Mouse (Mus musculus) midbrain, embryonic 16.5 days (tissue): ENCODE measurements around the gene Dhdds. TPM values are rescaled to one million over a fixed set of nuclear protein-coding genes. Genes with fewer than 3 reads are reported as not detected.

Experiments used
- ATAC-seq: fragments of 200-750 bp; cut with Nextera tagmentation; 2 replicates; pipeline ENCODE4 v1.8.0; 2017; ENCODE audit warnings: moderate TSS enrichment
- H3K27ac ChIP-seq: fragments of 300-500 bp; sonication (generic); 2 replicates; pipeline ENCODE4 v1.5.1; 2014; ENCODE audit warnings: mild to moderate bottlenecking, low read length, mixed read lengths
- H3K27me3 ChIP-seq: fragments of 300-500 bp; sonication (generic); 2 replicates; pipeline ENCODE4 v1.6.1; 2014; ENCODE audit warnings: low read depth, low read length, mixed read lengths; ENCODE audit not compliant: control insufficient read depth, insufficient read depth
- H3K36me3 ChIP-seq: fragments of 300-500 bp; sonication (generic); 2 replicates; pipeline ENCODE4 v1.6.1; 2014; ENCODE audit warnings: mild to moderate bottlenecking, low read length, moderate library complexity, mixed read lengths; ENCODE audit not compliant: control insufficient read depth, insufficient read depth
- H3K4me1 ChIP-seq: fragments of 300-500 bp; sonication (generic); 2 replicates; pipeline ENCODE4 v1.6.1; 2014; ENCODE audit warnings: mild to moderate bottlenecking, low read length, mixed read lengths; ENCODE audit not compliant: control insufficient read depth, insufficient read depth
- H3K4me2 ChIP-seq: fragments of 300-500 bp; sonication (generic); 2 replicates; pipeline ENCODE4 v1.6.1; 2014; ENCODE audit warnings: mild to moderate bottlenecking, low read length, mixed read lengths
- H3K4me3 ChIP-seq: fragments of 300-500 bp; sonication (generic); 2 replicates; pipeline ENCODE4 v1.5.1; 2014; ENCODE audit warnings: low read depth, mild to moderate bottlenecking, low read length, moderate library complexity, mixed read lengths
- H3K9ac ChIP-seq: fragments of 300-500 bp; sonication (generic); 2 replicates; pipeline ENCODE4 v1.6.1; 2014; ENCODE audit warnings: low read depth, low read length, mixed read lengths
- H3K9me3 ChIP-seq: fragments of 300-500 bp; sonication (generic); replicated peaks from 2 replicates; pipeline ENCODE4 v1.6.1; 2014; ENCODE audit warnings: mild to moderate bottlenecking, low read length, mixed read lengths; ENCODE audit not compliant: control insufficient read depth, poor library complexity, severe bottlenecking
- WGBS: fragments of 180-500 bp; shearing (Covaris S2); extraction: QIAGEN DNeasy Blood & Tissue Kit; methylation state at CpG from one replicate; pipeline ENCODE4 v1.1.7; 2014; 5-methylcytosine and 5-hydroxymethylcytosine counted together
- polyA plus RNA-seq: library from polyadenylated mRNA; unstranded; fragments of >200 nt; fragmentation: Nextera tagmentation; extraction: Ambion mirVana; gene quantifications from 2 replicates; pipeline ENCODE4 v1.2.1, GENCODE M21; 2015

Gene Dhdds
- polyA plus RNA-seq, 1 experiment from 2014 or later, result 45.7 TPM

DNA sequence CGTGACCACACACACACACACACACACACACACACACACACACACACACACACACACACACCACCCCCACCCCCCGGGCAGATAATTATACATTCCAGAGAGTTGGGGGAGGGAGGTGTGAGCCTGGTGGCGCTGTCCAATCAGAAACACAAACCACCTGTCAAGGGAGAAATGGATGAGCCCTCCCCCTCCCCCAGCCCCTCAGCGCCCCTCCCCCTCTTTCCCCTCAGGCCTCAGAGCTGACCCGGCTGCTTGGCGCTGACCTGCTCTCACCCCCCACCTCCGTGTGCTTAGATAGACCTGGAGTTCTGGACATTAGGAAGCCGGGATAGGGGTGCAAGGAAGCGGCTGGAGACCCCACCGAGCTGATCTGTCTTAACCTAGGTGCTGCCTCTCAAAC, 18.5 kb upstream of the Dhdds start:
- 0 out of 2 replicates have a peak, but pooled peaks have one; percentile 45 for ATAC-seq
- peak overlapping the region; percentile 53; the same call in 1 of the 2 replicates for H3K9ac ChIP-seq
- H3K4me3 ChIP-seq, result peak overlapping the region; percentile 37
- peaks cover 17% of the 10 kb centered on the region for H3K27me3 ChIP-seq
- WGBS, result 0% methylated on average over 8 of the region's 10 CpGs
- no peaks in the 10 kb centered on the region for H3K9me3 ChIP-seq
- peak overlapping the region; percentile 63 for H3K4me2 ChIP-seq
- no peaks in the 10 kb centered on the region for H3K36me3 ChIP-seq
- H3K4me1 ChIP-seq, result peaks cover 26% of the 10 kb centered on the region
- peak overlapping the region; percentile 68; the same call in 1 of the 2 replicates for H3K27ac ChIP-seq

DNA sequence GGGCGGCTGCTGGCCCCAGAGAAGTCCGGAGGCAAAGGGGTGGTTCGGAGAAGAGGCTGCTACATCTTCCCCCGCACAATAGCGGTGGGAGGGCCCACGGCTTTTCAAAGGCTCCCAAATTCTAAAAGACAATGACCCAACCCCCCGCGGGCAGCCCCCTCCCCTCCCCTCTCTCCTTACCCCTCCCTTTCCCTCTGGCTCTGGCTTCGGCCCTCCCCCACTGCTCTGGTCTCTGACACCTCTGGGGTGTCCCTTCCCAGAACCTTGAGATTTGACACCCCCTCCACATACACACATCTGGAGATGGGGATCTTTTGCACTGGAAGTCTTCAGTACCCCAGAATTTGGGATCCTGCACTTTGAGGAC, 18.0 kb upstream of the Dhdds start, which contains the start of gene Lin28a:
Gene Lin28a, minus strand, starts transcription at position 63 of the 367 bp plus-strand sequence.
- peaks cover 26% of the 10 kb centered on the region for H3K4me1 ChIP-seq
- H3K9me3 ChIP-seq, result no peaks in the 10 kb centered on the region
- H3K27me3 ChIP-seq, result peaks cover 17% of the 10 kb centered on the region
- peak; percentile 51; the same call in 1 of the 2 replicates for ATAC-seq
- H3K4me3 ChIP-seq, result peak within 1 kb of the TSS; percentile 37
- WGBS, result 2% methylated on average over 8 of the region's 9 CpGs
- H3K4me2 ChIP-seq, result peak within 1 kb of the TSS; percentile 63
- no peaks in the 10 kb centered on the region for H3K36me3 ChIP-seq
- peak within 1 kb of the TSS; percentile 68 for H3K27ac ChIP-seq
- H3K9ac ChIP-seq, result peak within 1 kb of the TSS; percentile 53

DNA sequence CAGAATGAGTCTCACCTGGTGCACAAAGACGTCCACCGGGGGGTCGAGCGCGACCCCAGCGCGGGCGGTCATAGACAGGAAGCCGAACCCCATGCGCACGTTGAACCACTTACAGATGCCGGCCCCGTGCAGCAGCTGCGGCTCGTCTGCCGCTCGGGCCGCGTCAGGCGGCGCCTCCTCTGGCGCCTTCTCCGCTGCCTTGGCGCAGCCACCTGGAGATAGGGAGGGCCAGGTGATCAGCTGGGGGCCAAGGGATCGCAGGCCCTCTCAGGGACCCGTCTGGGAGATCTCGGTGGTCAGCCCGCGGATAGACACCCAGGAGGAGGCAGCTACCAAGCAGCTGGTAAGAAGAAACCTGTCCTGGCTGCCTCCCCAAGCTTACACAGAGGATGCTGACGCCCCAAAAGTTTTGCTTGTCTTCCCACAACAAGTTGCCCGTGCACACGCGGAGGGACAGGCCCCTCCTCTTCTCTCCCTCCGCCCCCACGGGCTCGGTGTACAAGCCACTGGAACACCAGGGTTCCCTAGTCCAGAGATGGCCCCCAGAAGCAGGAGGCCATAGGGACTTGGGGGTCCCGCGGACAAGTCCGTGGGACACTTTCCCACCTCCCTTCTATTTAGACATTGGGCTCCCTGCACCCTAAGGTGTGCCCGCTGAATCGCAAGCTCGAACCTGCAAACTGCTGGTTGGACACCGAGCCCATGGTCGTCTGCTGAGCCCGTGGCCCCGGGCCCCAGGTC, 17.5 kb upstream of the Dhdds start:
- Histone ChIP-seq H3K9ac (peak overlapping the region; percentile 52), H3K4me3 (peak overlapping the region; percentile 37), H3K27ac (no peak overlapping the region), H3K4me2 (peak overlapping the region; percentile 63), H3K27me3 (peaks cover 17% of the 10 kb centered on the region), H3K36me3 (no peaks in the 10 kb centered on the region), H3K4me1 (peaks cover 26% of the 10 kb centered on the region), H3K9me3 (no peaks in the 10 kb centered on the region)
- WGBS, result 0% methylated on average over 44 of the region's 46 CpGs
- ATAC-seq, result no peak

DNA sequence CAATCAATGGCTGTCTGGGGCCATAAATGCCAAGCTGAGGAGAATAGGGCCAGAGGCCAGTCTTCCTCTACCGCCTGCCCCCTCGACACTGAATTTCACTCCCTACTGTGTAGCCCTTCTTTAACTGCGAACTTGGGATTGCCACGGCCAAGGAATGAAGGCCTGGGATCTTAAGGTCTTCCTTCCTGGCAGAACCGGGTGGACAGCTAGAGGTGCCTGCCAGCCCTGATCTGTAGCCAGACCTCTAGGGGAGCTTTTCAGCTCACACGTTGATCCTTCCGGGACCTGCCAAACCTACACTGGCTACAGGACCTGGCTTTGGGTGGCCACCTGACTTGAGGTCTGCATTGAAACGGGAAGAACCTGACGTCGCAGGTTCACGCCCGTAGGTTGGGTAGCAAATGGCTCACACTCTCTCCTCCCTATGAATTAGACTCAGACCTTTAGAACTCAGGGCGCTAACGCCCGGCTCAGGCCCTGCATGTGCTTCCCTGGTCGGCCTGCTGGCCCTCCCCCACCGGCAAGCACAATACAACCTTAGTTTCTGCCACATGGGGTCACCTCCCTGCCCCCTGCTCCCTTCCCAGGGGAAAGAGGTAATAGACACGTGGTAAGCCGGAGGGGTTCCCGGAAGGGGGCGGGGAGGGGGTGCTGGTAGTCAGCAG, 16.6 kb upstream of the Dhdds start:
- H3K4me1 ChIP-seq, result peaks cover 26% of the 10 kb centered on the region
- H3K4me2 ChIP-seq, result peak overlapping the region; percentile 63
- WGBS, result 2% methylated on average over 21 of the region's 21 CpGs
- no peak overlapping the region for H3K27ac ChIP-seq
- H3K36me3 ChIP-seq, result no peaks in the 10 kb centered on the region
- peak overlapping the region; percentile 52; the same call in 1 of the 2 replicates for H3K9ac ChIP-seq
- H3K27me3 ChIP-seq, result peaks cover 17% of the 10 kb centered on the region
- no peak for ATAC-seq
- H3K9me3 ChIP-seq, result no peaks in the 10 kb centered on the region
- peak overlapping the region; percentile 37 for H3K4me3 ChIP-seq

DNA sequence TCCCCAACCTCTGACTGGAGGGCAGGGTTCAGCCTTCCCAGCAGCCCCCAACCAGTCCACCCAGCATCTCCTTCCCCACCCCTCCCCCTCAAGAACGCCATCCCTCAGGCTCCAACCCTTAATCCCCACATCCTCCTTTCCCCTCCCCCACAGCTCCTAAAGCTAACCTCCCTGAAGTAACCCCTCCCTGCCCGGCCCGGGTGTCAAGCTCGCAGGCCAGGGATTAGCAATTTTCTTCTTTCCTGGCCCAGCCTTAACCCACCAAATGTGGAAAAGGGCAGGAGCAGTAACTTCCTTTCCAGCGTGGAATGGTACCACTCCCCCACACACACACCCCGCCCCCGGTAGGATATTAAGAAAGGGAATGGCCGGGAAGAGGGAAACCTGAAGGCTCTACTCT, 16.0 kb upstream of the Dhdds start:
- Histone ChIP-seq H3K9me3 (no peaks in the 10 kb centered on the region), H3K27ac (no peak overlapping the region), H3K36me3 (no peaks in the 10 kb centered on the region), H3K27me3 (peaks cover 17% of the 10 kb centered on the region), H3K4me2 (peak overlapping the region; percentile 63; the same call in 1 of the 2 replicates), H3K4me3 (no peak overlapping the region), H3K9ac (no peak overlapping the region), H3K4me1 (peaks cover 26% of the 10 kb centered on the region)
- 2% methylated on average over 8 of the region's 8 CpGs for WGBS
- no peak for ATAC-seq

DNA sequence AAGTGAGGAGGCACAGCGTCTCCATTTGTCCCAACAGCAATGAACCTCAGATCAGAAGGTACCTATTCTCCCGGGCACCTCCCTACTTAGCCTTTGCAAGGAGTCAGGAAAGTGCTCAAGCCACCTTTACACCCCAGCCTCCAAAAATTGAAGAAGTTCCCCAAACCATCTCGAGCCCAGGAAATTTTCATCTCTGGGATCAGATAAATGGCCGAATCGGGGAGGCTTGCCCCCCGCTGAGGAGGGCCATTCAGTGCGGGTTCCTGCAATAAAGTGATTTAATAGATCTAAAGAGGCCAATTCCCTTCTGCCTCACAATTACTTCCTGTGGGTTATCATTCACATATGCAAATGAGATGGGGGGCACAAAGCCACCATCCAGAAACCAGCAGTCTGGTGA, 15.5 kb upstream of the Dhdds start:
- Histone ChIP-seq H3K4me3 (no peak overlapping the region), H3K4me1 (peaks cover 26% of the 10 kb centered on the region), H3K4me2 (no peak overlapping the region), H3K27ac (no peak overlapping the region), H3K36me3 (no peaks in the 10 kb centered on the region), H3K9ac (no peak overlapping the region), H3K9me3 (no peaks in the 10 kb centered on the region), H3K27me3 (peaks cover 20% of the 10 kb centered on the region)
- ATAC-seq, result no peak
- 4% methylated on average over 7 of the region's 7 CpGs for WGBS

DNA sequence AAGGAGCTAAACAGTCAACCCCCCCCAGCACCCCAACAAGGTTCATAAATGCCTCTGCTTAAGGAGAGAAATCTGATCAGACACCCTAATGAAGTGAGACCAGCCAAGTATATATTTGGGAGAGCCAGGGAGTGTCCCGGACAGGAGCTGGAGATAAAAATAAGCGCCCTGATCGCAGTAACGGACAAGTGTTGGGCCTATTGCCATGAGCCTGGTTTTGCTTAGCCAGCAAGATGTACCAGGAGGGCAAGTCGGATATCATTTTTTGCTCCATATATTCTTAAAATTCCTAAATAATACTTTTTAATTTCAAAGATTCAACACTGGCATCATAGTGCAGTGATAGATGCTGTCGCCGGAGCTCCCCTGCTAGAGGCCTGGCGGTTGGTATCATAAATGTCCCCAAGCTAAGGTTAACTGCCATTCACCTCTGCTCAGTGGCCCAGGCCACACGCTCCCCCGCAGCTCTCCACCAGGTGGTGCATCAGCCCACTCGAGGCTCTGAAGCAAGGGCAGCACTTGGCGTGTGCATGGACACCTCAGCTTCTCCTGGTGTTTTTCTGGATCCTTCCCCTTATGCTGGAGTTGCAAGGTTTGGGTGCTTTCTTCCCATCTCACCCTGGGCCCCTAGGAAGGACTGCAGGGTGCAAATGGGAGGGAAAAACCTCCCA, 12.3 kb upstream of the Dhdds start:
- Histone ChIP-seq H3K36me3 (no peaks in the 10 kb centered on the region), H3K9me3 (no peaks in the 10 kb centered on the region), H3K9ac (no peak overlapping the region), H3K27me3 (peaks cover 10% of the 10 kb centered on the region; the same call in 1 of the 2 replicates), H3K4me2 (no peak overlapping the region), H3K27ac (no peak overlapping the region), H3K4me3 (no peak overlapping the region), H3K4me1 (peaks cover 10% of the 10 kb centered on the region)
- 46% methylated on average over 12 of the region's 12 CpGs for WGBS
- 0 out of 2 replicates have a peak, but pooled peaks have one; percentile 28 for ATAC-seq

DNA sequence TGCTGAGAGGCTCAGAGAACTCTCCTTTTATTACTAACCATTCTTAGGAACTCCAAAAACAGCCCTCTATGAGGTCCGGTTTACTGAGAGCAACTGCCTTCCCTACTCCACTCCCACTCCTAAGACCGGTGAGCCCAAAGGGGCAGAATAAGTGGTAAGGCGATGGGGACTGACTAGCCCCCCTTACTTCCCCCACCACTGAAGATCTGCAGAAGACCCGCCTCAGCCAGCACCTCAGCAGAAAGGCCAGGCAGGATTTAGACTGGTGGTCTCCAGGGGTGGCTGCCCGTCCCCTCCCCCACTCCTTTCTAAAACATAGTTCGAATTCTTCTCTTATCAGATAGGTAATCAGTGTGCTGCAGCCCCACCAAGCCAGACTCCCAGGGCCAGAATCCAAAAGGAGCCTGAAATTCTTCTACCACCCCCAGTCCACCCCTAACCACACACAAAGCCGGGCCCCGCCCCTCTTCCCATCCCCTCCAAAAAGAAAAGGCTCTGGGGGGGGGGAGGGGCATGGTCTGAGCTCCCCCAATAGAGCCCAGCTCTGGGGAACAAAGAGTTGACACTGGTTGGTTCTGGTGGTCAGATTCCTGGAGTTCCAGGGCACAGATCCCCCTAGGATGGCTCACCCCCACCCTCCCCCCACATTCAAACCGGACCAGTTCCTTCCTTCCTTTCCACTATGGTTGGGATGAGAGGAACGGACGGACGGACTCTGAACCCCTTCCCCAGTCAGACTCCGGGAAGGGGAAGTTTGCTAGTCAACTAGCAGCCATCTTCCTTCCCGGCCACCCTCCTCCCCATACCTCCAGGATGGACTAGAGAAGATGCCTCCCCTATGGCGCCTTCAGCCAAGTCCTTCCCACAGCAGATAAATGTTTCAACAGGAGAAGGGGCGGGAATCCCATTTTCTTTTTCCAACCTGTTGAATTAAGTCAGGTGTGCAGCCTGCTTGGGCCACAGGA, 11.0 kb upstream of the Dhdds start:
- Histone ChIP-seq H3K9me3 (no peaks in the 10 kb centered on the region), H3K9ac (no peak overlapping the region), H3K4me2 (no peak overlapping the region), H3K4me1 (no peaks in the 10 kb centered on the region), H3K27ac (no peak overlapping the region), H3K4me3 (no peak overlapping the region), H3K27me3 (0 out of 2 replicates have a peak, but pooled peaks cover 3% of the 10 kb centered on the region), H3K36me3 (no peaks in the 10 kb centered on the region)
- ATAC-seq, result no peak
- 5% methylated on average over 16 of the region's 16 CpGs for WGBS
